Mouse (Mus musculus) lung, postnatal 14 days (tissue): ENCODE data around the gene Tbx3.

ENCODE experiments used
- DNase-seq: peaks from one replicate; pipeline ENCODE4 v3.0.0; 2021

Tbx3 gene

DNA sequence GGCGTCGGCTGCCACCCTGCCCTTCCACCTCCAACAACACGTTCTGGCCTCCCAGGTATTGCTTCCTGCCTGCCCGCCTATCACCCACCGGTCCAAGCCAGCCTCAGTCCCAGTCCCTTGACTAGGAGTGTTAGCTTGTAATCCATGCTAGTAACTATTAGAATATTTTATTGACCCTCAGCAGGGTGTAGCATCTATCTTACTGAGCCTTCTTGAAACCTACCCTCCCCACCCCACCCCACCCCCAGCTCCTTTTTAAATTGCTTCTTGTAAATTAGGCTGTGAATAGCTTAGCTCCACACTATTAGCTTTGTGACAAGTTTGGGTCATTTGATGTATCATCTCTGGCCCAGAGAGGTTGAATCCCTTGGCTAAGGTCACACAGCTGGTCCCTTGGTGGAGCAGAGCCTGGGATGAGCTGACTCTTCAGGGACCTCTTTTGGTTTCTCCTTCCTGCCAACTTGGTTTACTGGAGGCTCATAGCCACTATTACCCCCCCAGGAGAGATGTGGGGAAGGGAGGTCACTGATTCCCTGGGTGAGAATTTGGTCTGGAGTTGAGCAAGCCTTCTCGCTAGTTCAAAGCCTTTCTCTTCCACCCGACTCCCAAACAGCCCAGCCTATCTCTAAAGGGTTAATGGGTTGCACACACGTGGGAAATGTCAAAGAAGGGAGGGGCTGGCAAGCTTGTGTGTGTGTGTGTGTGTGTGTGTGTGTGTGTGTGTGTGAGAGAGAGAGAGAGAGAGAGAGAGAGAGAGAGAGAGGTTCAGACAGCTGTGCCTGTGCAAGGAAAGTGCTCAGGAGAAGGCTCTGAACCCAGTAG is 10.8 kb downstream of the Tbx3 start:
- no peak for DNase-seq

DNA sequence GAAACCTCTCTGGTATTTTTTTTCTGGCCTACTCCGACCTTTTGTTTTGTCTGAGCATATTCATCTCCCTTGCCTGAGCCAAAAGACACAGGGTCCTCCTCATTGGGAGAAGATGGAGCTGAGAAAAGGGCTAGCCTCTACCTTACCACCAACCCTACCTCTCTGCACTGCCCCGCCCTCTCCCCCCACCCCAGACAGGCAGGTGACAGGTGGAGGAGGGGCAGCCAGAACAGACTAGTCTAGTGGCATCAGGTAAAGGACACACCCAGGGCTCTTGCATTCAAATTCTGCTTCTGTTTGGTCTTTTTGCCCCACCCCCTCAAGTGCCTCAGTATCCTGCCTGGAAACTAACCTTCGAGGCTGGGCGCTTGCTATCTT is 11.4 kb downstream of the Tbx3 start:
- no peak for DNase-seq

DNA sequence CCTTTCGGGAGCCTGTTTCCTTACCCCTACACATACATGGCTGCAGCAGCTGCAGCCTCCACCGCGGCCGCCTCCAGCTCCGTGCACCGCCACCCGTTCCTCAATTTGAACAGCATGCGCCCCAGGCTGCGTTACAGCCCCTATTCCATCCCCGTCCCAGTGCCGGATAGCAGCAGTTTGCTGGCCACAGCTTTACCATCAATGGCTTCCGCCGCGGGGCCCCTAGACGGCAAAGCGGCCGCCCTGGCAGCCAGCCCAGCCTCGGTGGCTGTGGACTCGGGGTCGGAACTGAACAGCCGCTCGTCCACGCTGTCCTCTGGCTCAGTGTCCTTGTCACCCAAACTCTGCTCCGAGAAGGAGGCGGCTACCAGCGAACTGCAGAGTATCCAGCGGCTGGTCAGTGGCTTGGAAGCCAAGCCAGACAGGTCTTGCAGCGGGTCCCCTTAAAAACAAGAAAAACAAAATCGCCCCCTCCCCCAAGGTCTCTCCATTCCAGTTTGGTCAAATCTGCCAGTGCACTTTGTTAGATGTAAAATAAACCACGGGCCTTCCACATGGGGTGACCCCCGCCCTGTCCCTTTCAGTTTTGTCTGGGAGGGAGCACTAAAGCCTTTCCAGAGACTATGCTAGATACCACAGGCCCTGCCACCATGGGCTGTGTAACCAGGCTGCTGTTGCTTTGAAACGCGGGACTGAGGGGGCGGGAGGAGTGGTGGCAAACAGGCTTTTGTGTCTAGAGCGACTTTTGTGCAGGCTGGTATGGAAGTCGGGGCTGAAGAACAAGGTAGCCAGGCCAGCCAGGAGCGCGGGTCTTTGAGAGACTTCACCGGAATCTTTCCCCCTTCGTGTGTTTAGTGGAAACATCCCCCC is 12.4 kb downstream of the Tbx3 start:
- DNase-seq, result peak; percentile 66

DNA sequence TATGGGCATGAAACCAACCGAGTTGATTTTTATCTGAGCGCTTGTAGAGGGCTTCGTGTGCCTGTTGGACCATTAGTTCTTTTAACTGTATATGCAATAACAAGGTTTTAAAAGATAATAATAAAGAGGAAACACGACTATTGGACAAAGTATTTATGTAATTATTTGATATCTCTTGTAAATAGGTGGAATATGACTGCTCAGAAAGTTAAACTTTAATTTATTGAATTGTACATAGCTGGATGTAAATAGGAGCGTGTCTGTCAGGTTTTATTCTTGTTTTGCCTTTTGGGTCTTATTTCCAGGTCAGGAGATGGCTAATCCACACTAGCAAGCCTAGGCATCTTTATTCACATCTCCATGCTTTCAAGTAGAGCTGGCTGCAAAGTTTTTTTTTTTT is 13.4 kb downstream of the Tbx3 start:
- DNase-seq, result no peak

DNA sequence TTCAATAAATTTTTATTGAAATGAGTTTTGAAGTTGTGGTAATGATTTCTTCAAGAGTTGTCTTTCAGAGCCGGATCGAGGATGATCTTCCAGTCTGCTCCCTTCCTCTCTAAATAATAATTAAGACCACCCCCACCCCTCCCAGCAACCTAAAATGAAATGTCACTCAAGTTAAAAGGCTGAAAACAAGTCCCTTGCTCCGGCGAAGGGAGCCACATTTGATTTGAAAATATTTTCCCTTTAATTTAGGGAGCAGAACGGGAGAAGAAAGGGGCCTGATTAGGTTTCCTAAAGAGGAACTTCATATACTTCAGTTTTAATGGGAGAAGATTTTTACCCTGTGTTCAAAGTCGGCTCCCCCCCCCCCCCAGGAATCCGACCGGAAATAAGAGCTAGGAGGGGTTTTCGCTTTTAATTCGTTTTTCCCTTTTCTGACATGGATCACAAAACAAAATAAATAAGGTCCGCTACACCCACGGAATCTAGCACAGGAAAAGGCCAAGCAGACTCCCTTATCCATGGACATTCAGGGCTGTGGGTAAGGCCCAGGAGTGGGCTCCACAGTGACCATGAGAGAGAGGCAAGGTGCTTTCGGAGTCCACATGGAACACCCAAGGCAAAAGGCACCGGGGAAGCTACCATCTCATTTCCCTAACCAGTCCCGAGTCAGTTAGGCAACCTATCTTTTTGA is 14.4 kb downstream of the Tbx3 start:
- DNase-seq, result peak; percentile 30

DNA sequence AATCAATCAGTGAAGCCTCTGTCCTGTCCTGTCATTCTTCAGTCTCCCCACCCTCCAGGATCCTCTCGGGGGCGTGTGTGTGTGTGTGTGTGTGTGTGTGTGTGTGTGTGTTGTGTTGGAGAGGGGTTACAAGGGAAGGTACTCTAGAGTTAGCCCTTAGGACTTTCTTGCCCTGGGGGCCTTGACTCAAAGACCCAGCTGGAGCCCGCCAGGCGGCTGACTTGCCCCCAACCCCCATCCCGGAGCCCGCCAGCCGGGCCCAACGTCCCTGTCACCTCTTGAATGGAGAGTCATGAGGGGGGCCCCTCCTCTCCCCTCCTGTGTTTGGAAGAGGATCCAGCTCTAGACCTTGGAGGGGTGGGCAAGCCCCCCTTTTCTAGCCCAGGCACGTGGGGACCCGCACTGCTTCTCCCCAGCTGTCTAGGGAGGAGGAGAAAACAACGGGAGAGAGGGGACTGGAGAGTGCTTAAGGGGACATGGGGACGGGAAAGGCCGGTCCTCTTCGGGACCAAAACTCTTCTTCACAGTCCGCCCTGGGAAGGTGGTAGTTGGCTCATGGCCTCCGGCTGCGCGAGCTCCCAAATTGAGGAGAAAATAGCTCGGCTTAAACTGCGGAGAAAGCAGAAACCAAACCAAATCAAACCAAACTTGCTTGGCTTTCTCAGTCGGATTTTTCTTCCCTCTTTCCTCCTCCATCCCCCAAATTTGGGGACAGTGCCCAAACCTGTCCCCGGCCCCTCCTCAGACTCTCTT is 15.2 kb downstream of the Tbx3 start:
- DNase-seq, result peak; percentile 42

DNA sequence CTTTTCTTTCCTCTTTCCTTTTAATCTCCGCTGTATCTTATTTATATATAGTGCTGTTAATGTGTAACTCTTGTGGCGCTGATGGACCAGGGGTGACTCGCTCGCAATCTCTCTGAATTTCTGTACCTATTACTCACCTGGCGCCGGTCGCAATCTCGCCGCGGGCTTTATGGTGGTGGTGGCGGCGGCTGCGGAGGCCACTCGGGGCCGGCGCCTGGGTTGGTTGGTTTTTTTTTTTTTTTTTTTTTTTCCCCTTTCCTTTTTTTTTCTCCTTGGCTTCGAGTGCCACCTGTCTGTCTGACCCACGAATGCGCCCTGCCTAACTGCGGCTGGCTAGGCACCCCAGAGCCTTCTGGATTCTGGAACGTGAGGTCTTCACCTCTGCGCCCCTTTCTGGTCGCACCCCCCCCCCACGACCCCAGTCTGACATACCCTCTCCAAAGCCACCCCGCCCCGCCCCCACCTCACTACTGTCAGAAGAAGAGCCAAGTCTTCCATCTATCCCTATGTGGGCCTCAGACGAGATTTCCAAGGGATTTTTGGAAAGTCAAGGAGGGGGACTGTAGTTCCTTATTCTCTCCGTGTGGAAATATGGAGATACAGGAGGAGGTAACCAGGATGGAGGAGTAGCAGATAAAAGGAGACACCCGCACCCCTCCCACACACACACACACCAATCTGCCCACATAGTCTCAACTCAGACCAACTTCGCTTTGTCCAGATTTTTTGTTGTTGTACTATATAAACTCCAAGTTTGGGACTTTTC is 15.9 kb downstream of the Tbx3 start:
- DNase-seq, result peak; percentile 43

DNA sequence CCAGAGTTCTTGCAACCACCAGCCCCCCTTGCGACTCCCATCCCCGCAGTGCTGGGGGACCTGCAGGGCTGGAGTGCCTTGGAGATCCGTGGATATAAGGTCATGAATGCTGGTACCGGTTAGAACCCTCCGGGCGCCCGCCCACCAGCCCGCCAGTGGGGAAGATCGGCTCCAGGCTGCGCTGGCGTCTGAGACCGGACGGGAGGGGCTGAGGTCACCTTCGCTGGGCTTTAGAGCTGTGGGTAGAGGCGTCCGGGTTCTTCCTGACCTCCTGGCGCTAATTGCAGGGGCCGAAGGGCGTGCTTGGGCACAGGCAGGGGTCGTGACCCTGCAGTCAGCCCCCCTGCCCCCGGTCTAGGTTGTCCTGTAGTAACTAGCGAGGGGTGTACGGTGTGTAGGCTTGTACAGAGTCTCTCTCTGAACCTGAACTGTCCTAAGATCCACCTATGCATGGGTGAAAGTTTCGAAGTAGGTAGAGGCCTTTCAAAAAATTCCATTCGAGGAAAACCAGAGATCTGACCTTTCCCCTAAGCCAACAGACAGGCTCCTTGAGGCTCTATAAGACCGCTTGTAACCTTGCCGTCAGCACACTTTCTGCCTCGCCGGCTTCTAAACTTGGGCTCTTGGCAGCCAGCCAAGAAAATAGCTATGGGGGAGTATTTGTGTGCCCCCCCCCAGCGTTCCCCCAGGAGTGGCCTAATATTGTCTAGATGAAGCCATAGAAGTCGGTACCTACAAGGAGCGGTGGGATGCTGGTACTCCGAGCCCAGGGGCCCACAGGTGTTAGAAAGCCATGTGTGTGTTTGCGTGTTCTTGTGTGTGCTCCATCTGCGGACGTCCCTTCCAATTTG is 16.8 kb downstream of the Tbx3 start:
- DNase-seq, result no peak

DNA sequence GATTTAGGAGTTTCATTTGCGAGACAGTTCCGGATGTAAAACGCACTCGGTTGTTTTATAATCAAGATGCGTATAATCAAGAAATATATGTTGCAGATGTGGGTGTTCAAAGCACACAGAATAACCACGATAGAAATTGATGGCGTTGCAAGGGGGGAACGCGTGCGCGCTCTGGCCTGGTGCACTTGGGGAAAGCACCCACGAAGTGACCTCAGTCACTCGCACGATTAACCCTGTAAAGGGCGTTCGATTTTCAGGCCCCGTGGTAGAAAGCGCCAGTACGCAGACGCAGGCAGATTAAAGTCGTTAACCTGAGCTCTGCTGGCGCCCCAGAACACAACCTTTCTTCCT is 17.4 kb downstream of the Tbx3 start:
- DNase-seq, result no peak

DNA sequence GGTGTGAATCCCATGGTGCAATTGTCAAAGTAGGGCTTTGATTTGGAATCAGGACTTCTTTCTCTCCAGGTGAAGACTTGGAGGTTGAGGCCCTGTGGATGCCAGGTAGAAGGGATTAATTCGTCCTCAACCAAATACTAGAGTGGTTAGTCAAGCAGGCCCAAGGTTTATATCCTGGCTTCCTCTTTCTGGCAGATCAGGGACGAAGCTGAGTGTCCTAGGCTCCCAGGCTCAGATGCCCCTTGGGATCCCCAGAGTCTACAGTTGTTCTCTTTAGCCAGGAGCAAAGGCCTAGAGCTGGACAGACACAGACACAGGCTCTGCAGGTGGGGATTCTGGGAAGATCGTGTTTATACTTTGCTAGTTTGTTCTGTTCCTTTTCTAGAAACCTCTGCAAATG is 17.8 kb downstream of the Tbx3 start:
- no peak for DNase-seq

DNA sequence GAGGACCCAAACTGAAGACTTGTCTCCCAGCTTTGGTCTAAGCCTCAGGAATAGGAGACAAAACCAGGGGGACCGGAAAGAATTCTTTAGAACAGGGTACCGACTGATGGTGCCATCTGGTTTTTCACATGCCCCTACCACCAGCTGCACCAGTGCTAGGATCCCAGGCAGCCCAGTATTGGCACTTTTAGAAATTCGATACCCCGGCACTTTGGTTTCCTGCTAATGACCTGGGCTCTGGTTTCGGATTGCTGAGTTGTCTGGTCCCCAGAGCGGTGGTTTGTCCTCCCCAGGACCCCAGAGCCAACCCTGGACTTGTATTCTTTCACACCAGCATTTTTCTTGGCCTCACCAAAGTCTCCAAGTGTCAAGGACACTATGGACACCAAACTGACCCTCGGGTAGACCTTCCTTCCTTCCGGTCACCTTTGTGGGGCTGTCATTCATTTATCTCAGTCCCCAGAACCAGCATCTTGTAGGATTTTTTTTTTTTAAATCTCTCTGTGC is 18.5 kb downstream of the Tbx3 start:
- DNase-seq, result no peak

DNA sequence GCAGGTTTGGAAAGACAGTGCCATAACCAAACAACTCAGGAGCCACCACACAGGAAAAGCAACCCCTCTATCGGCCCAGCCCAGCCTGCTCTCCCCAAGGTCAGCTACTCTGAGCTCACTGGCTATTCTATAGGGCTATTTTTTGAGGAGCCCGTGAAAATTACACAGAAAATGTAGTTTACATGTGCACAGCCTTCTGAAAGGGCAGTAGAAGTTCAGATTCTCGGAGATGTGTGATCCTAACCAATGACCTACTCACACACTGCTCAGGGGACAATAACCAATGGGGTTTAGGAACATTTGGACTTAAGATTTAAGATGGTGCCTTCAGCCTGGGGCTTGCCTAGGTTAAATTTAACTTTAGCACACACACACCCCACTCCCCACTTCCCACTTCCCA is 19.0 kb downstream of the Tbx3 start:
- no peak for DNase-seq

DNA sequence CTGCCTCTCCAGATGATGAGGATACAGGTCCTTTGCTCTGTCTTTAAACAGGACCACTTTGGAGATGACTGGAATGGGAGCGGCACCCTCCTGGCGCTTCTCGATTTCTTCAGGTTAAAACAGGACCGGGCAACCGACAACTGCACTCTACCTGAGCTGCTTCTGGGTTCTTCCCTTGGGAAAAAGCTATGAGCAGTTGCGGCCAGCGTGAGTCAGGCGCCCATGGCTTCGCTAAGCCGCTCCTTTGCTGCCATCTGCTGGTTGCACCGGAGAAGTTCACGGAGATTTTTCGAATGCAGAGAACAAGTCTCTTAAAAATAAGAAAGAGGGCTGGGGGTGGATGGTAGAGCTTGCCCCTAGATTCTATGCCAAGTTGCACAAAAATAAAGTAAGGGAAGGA is 20.6 kb downstream of the Tbx3 start:
- peak; percentile 87 for DNase-seq

DNA sequence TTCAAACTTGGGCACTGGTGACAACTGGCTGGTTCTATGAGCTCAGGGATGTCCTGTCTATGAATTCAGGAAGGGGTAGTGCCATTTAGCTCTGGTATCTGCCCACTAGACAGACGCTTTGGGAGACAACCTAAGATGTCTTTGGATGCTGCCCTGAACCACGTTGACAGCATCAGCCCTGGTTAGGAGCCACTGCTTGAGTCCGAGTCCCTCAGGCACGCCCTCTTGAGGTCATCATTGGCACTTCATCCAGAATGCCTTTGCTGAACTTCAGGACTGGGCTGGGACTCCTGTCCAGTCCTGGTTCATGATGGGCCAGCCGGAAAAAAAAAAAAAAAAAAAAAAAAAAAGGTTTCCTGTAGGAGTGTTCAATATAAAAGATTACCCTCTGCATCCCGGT is 22.0 kb downstream of the Tbx3 start:
- no peak for DNase-seq

DNA sequence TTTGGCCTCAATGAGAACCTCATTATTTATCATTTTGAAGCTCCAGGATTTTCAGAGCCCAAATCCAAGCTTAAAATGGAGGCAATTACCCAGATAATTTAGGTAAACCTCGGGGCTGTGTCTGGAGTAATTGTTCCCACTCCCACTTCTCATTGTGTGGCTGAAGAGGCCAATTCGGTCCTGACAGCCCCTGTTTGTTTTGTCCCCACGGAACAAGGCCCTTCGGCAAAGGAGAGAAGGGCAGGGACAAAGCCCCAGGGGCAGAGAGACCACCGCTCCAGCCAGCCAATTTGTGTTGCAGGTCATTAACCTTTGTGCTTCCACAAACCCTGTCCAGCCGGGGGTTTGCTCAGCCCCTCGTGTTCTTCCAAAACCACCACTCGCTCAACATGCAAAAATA is 24.4 kb downstream of the Tbx3 start:
- DNase-seq, result no peak

DNA sequence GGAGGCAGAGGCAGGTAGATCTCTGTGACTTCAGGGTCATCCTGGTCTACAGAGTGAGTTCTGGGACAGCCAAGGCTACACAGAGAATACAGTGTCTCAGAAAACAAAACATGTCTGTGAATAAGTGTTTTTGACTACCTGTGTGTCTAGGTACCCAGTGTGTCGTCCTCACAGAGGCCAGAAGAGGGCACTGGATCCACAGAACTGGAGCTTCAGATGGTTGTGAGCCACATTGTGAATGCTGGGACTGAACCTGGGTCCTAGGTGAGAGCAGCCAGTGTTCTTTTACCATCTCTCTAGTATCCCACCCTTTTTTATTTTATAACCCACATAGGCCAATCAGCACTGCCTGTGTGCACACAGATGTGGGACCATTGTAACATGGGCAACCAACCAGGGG is 32.6 kb downstream of the Tbx3 start:
- no peak for DNase-seq

DNA sequence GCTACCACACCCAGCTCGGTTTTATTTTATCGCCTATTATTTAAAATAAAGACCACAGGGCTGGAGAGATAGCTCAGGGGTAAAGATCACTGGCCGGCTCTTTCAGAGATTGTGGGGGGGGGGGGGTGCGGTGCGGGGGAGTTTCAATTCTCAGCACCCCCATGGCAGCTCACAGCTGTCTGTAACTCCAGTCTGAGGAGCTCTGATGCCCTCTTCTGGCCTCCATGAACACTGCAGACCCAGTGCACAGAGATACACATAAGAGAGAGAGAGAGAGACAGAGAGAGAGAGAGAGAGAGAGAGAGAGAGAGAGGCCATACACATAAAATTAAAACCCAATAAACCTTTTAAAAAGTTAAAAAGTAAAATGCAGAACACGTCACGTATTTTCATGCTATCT is 34.4 kb downstream of the Tbx3 start:
- no peak for DNase-seq

DNA sequence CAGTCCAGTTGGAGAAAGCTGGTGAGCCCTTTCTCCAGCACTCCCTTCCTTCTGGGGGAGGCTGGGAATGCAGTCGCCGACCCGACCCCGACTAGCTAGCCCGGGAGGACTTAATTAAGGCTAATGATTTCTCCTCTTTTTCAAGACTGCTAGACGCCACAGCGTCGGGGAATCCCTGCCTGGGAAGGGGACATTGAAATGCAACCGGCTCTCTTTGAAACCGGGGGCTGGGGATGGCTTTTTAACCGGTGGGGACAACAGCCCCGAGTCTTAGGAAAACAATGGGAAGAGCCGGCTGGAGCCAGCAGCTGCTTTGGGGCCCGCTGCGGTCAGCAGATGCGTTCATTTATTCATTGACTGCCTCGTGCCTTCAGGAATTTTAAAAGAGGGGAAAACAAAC is 36.0 kb downstream of the Tbx3 start:
- no peak for DNase-seq

DNA sequence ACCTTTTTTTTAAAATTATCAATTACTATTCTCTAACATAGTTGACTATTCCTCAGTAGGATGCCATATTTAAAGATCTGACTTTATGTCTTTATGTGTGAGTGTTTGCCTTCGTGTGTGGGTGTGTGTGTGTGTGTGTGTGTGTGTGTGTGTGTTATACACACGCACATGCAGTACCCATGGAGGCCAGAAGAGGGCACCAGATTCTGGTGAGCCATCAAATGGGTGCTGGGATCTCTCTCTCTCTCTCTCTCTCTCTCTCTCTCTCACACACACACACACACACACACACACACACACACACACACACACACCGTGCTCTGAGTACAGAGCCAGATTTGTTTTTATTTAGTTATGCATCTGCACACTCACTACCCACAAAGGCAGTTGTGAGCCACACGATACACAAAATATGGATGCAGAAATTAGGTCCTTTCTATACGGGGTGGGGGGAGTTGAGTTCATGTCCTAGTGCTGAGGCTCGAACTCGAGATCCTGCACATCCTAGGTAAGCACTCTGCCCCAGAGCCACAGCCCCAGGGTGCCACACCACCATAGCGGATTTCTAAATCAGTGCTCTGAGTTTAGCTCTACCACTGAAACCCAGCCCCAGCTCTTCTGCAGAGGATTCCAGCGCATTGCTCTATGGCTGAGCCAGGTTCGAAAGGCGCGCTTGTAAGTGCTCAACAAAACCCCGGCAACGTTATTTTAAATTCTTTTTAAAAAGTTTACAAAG is 38.5 kb downstream of the Tbx3 start:
- DNase-seq, result no peak

DNA sequence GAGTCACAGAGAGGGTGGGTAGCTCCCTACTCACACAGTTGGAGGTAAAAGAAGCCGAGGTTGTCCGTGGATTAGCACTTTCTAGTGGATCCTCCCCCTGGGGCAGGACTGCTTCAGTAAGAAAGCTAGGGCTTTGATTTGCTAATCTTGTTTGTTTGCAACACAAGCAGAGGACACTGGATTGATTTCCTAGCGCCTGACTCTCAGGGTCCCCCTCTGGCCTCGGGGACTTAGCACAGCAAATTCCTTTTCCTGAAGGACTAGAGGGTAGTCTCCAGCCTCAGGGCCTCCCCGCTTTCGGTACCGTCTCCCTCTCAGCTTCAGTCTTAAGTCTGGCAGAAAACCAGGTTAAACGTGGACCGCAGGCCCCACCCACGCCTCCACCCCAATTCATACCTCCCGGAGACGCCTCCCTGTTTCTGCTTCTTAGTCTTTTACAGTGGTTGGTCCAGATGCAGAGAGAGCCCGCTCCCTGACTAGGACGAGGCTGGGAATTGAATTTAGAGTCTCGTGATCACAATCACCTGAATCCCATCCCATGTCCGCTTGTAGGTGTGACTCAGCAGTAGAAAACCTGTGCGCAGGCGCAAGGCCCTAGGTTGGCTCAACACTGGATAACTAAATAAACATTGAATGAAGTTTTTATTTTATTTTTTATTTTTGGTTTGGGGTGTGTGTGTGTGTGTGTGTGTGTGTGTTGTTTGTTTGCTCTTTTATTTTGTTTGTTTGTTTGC is 39.5 kb downstream of the Tbx3 start:
- no peak for DNase-seq
